Mouse (Mus musculus) liver, embryonic 14.5 days (tissue): Measurements from ENCODE around the gene B430306N03Rik. TPM values are rescaled to one million over a fixed set of nuclear protein-coding genes. Genes with fewer than 3 reads are reported as not detected.

Experiments
- ATAC-seq: fragments of 200-750 bp; cut with Nextera tagmentation; 2 replicates; pipeline ENCODE4 v1.8.0; 2017; ENCODE audit warnings: moderate number of reproducible peaks, mild to moderate bottlenecking, moderate library complexity; ENCODE audit not compliant: insufficient read depth
- DNase-seq, 3 experiments: peaks; one replicate each; pipeline ENCODE4 v3.0.0-alpha.2; 2012 to 2013; ENCODE audit warnings: low read depth in 3 of 3, low spot score in 3 of 3
- H3K27ac ChIP-seq: fragments of 300-500 bp; sonication (generic); 2 replicates; pipeline ENCODE4 v1.5.1; 2014; ENCODE audit warnings: moderate library complexity, mild to moderate bottlenecking, control low read depth, inconsistent platforms
- H3K27me3 ChIP-seq: fragments of 300-500 bp; sonication (generic); 2 replicates; pipeline ENCODE4 v1.6.1; 2014; ENCODE audit warnings: mild to moderate bottlenecking, low read length, moderate library complexity; ENCODE audit not compliant: control insufficient read depth, insufficient read depth
- H3K36me3 ChIP-seq: fragments of 300-500 bp; sonication (generic); replicated peaks from 2 replicates; pipeline ENCODE4 v1.6.1; 2014; ENCODE audit warnings: low read depth; ENCODE audit not compliant: control insufficient read depth, insufficient read depth
- H3K4me1 ChIP-seq, 2 experiments: fragments of 200-500 bp in 1 of 2; fragments of 300-500 bp in 1 of 2; sonication (generic) in 1 of 2; replicated peaks; 2 replicates each; pipeline ENCODE4 v1.6.1; 2012 to 2014; ENCODE audit warnings: antibody characterized with exemption in 1 of 2, inconsistent platforms in 1 of 2, low read length in 1 of 2; ENCODE audit not compliant: control insufficient read depth in 2 of 2, insufficient read depth in 2 of 2
- H3K4me2 ChIP-seq: fragments of 300-500 bp; sonication (generic); 2 replicates; pipeline ENCODE4 v1.6.1; 2014; ENCODE audit warnings: low read depth, mild to moderate bottlenecking, control low read depth, moderate library complexity
- H3K4me3 ChIP-seq, 2 experiments: fragments of 200-500 bp in 1 of 2; fragments of 300-500 bp in 1 of 2; sonication (generic) in 1 of 2; 2 replicates each; pipeline ENCODE4 v1.5.1; 2012 to 2014; ENCODE audit warnings: low read depth in 2 of 2, low read length in 2 of 2, mild to moderate bottlenecking in 2 of 2, control low read depth in 1 of 2, inconsistent platforms in 1 of 2, moderate library complexity in 1 of 2; ENCODE audit not compliant: insufficient read depth in 1 of 2
- H3K9ac ChIP-seq: fragments of 300-500 bp; sonication (generic); replicated peaks from 2 replicates; pipeline ENCODE4 v1.6.1; 2014; ENCODE audit warnings: mild to moderate bottlenecking, control low read depth, moderate library complexity
- H3K9me3 ChIP-seq: fragments of 300-500 bp; sonication (generic); 2 replicates; pipeline ENCODE4 v1.6.1; 2016; ENCODE audit warnings: low read length, mixed read lengths; ENCODE audit not compliant: control insufficient read depth
- CTCF ChIP-seq: IDR thresholded peaks from 2 replicates; pipeline ENCODE4 v1.5.1; 2016; ENCODE audit warnings: antibody characterized with exemption, low read depth, control low read depth
- EP300 ChIP-seq: IDR thresholded peaks from 2 replicates; pipeline ENCODE4 v1.6.1; 2016; ENCODE audit warnings: antibody characterized with exemption, low read depth
- WGBS: fragments of 180-500 bp; shearing (Covaris S2); extraction: QIAGEN DNeasy Blood & Tissue Kit; methylation state at CpG from one replicate; pipeline ENCODE4 v1.1.7; 2014; ENCODE audit not compliant: insufficient replicate concordance; 5-methylcytosine and 5-hydroxymethylcytosine counted together
- polyA plus RNA-seq, 2 experiments: library from polyadenylated mRNA; depleted of rRNA in 1 of 2; stranded (reverse) in 1 of 2; unstranded in 1 of 2; fragments of >200 nt; fragmentation: Nextera tagmentation in 1 of 2; extraction: Ambion mirVana in 1 of 2; gene quantifications; 2 replicates each; pipeline versions ENCODE4 v1.2.1 to v1.2.3; 2012 to 2014

B430306N03Rik gene
- polyA plus RNA-seq, 2 experiments: 1.8 to 2.6 TPM

- no peak overlapping the region for H3K4me3 ChIP-seq
- H3K27ac ChIP-seq: no peak overlapping the region
- no peak for ATAC-seq
- no peaks in the 10 kb centered on the region for H3K27me3 ChIP-seq
- no peaks in the 10 kb centered on the region for H3K4me1 ChIP-seq
- no peak overlapping the region for H3K4me2 ChIP-seq
- WGBS: 75% methylated on average over 4 of the region's 4 CpGs
- H3K9me3 ChIP-seq: no peaks in the 10 kb centered on the region
- TF ChIP-seq EP300 (no peak), CTCF (no peak)
- DNase-seq: no peak
- no peak overlapping the region for H3K9ac ChIP-seq
- H3K36me3 ChIP-seq: no peaks in the 10 kb centered on the region
Observed at GRCm38 (mm10) chr17:48334186-48334585, 18.2 kb downstream of the B430306N03Rik start.

GRCm38 (mm10) chr17:48336857-48337256, 20.9 kb downstream of the B430306N03Rik start:
- H3K27me3 ChIP-seq: no peaks in the 10 kb centered on the region
- H3K9me3 ChIP-seq: no peaks in the 10 kb centered on the region
- WGBS: 3% methylated on average over 6 of the region's 6 CpGs
- TF ChIP-seq EP300 (no peak), CTCF (peak; percentile 96)
- no peak overlapping the region for H3K27ac ChIP-seq
- DNase-seq (peak; percentile 49 to 64 (median 63)), ATAC-seq (peak; percentile 59; the same call in 1 of the 2 replicates)
- no peak overlapping the region for H3K4me2 ChIP-seq
- H3K4me1 ChIP-seq: peaks cover 0 to 6% of the 10 kb centered on the region in 2 experiments; a peak in 1 of 4 replicates
- no peaks in the 10 kb centered on the region for H3K36me3 ChIP-seq
- H3K4me3 ChIP-seq: no peak overlapping the region
- H3K9ac ChIP-seq: no peak overlapping the region

GRCm38 (mm10) chr17:48340267-48340666, 24.3 kb downstream of the B430306N03Rik start:
- Histone ChIP-seq H3K4me2 (no peak overlapping the region), H3K9me3 (no peaks in the 10 kb centered on the region), H3K4me3 (no peak overlapping the region), H3K27me3 (no peaks in the 10 kb centered on the region), H3K36me3 (no peaks in the 10 kb centered on the region), H3K27ac (no peak overlapping the region), H3K4me1 (peaks cover 4 to 6% of the 10 kb centered on the region in 2 experiments; a peak in 2 of 4 replicates), H3K9ac (no peak overlapping the region)
- ATAC-seq: no peak
- no peak for TF ChIP-seq EP300
- TF ChIP-seq CTCF: no peak
- WGBS: 89% methylated on average over 1 of the region's 1 CpGs
- DNase-seq: no peak

- Histone ChIP-seq H3K4me2 (no peak overlapping the region), H3K27me3 (no peaks in the 10 kb centered on the region), H3K4me1 (peaks cover 4 to 6% of the 10 kb centered on the region in 2 experiments; a peak in 2 of 4 replicates), H3K27ac (no peak overlapping the region), H3K9ac (no peak overlapping the region; the same call in 1 of the 2 replicates), H3K9me3 (no peaks in the 10 kb centered on the region), H3K4me3 (no peak overlapping the region), H3K36me3 (no peaks in the 10 kb centered on the region)
- TF ChIP-seq CTCF (no peak), EP300 (no peak)
- 19% methylated on average over 3 of the region's 3 CpGs for WGBS
- ATAC-seq: no peak
- DNase-seq: peak in 1 of 3 experiments; percentile 19
Observed at GRCm38 (mm10) chr17:48341947-48342346, 26.0 kb downstream of the B430306N03Rik start.

GRCm38 (mm10) chr17:48343065-48343464, 27.1 kb downstream of the B430306N03Rik start:
- ATAC-seq (no peak), DNase-seq (no peak)
- H3K4me3 ChIP-seq: no peak overlapping the region
- H3K9me3 ChIP-seq: no peaks in the 10 kb centered on the region
- peaks cover 4 to 6% of the 10 kb centered on the region in 2 experiments; a peak in 2 of 4 replicates for H3K4me1 ChIP-seq
- H3K4me2 ChIP-seq: no peak overlapping the region
- no peak overlapping the region for H3K9ac ChIP-seq
- no peaks in the 10 kb centered on the region for H3K27me3 ChIP-seq
- 47% methylated on average over 2 of the region's 2 CpGs for WGBS
- H3K27ac ChIP-seq: no peak overlapping the region
- TF ChIP-seq EP300 (no peak), CTCF (no peak)
- H3K36me3 ChIP-seq: no peaks in the 10 kb centered on the region
